Mouse (Mus musculus): ENCODE results near the gene Wasf2.
"Not testable (repeated sequence)": the region's sequence is repeated elsewhere in the genome, so short reads cannot be mapped to it uniquely, and the experiment has no call there.

Gene Wasf2

GRCm38 (mm10) chr4:133129931-133130889 is at the start of gene Wasf2:
Wasf2 (plus strand) TSS chr4:133130505.
- peak; percentile 89 for DNase-seq

- DNase-seq = no peak
These were observed 49.4 kb upstream of the Wasf2 start for GRCm38 (mm10) chr4:133080862-133081261.

DNA sequence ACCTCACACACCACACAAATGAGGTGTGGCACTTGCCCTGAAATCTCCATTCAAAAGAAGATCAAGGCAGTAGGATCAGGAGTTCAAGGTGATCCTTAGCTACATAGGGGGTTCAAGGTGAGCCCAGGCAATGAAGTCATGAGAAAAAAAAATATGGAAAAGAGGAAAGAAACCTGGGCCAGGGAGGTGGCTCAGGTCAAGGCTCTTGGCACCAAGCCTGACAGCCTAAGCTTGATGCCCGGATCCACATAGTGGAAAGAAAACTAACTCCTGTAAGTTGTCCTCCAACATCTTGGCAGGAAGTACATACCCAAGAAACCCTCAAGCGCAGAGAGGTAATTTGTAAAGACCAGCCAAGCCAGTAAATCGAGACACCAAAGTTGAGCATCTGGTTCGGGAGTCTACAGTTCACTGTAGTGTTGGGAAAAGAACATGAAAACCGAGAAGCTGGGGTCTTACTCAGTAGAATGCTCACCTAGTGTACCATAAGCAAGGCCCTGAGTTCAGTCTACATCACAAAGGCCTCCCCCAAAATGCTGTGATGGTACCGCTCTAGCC is 48.0 kb upstream of the Wasf2 start:
- no peak for DNase-seq

- peak; percentile 86 for DNase-seq
These were observed 46.1 kb upstream of the Wasf2 start for GRCm38 (mm10) chr4:133083991-133084861.

- DNase-seq = peak; percentile 80
These were observed 45.1 kb upstream of the Wasf2 start for GRCm38 (mm10) chr4:133085011-133085782.

DNA sequence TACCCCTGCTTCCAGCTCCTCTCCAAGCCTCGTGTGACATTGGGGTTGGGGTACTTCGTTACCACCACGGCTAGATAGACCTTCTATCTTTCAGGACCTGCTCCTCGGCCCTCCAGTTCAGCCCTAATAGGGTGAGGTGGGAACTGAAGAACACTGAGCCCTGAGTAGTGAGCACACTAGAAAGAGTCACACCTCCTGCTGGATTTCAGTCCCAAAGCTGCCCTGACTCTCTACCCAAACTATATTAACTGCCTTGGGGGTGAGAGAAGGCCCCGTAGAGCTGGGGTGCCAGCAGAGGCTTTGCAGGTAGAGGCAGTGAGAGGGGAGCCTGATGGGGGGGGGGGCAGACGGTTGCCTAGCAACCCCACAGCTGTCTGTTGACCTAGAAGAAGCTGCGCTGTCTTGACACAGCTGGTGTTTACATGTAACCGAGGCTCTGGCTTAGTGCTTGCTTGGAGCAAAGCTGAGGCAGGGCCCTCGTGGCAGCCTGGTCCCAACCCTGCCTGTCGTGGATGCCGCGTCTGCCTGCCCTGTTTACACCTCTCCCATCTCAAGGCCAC is 44.4 kb upstream of the Wasf2 start:
- no peak for DNase-seq

DNA sequence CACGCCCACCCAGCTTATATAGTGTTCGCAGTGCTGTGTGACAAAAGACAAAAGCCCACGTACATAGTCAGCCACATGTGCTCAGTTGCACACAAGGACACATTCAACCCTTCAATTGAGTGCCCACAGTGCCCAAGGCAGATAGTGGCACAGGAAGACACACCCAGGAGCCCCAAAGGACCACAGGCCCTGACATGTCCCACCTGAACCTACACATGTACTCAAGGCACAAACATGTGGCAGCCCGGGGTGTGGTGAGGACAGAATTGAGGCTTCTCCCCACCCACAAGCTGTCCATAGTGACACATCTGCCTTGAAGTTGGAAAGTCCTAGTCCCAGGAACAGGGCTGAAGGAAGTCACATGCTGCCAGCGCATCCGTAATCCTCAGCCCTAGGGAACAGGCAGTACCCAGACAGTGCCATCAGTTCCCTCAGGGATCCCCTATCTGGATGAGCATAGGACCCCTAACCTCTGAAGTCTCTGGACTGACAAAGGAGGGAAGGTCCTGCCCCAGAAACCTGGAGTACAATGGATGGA is 43.1 kb upstream of the Wasf2 start:
- DNase-seq = no peak

DNA sequence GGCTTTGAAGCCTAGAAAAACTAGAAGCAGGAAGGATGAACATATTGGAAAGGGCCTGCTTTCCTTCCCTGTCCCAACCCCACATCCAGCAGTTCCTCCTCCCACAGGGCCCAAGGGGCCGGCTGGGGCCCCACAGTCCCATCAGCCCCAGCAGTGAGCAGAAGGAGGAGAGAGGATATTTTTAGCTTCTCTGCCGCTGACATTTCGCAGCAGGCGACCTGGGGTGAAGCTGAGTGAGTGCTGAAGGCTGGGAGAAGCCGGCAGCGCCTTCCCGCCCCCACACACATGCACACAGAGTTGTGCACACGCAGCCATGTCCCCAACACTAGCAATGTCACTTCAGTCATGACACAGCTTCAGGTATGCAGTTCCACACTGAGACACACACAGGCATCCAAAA is 42.5 kb upstream of the Wasf2 start:
- DNase-seq = no peak

- DNase-seq = no peak
These were observed 41.0 kb upstream of the Wasf2 start for GRCm38 (mm10) chr4:133089319-133089718.

- DNase-seq = no peak
These were observed 40.5 kb upstream of the Wasf2 start for GRCm38 (mm10) chr4:133089802-133090201.

DNA sequence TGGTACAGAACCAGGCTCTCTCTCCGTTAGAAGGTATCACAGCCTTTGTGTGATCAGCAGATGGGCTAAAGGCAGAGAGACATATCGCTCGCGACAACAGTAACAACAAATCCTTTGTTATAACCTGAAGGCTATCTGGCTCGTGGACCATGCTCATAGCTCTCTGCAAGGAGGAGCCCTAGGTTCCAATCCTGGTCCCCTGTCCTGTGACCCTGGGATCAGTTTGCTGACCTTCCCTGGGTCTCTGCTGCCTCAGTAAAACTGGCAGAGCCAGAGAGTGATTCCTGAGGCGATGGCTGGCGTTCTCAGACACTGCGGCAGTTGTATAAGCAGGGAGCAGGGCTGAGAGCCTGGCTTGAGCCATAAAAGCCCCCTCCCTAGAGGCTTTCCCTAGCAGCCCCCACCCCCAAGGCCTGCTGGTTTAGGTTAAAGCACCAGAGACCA is 40.0 kb upstream of the Wasf2 start:
- no peak for DNase-seq

GRCm38 (mm10) chr4:133090720-133091458 is 39.4 kb upstream of the Wasf2 start:
- DNase-seq = peak; percentile 67

DNA sequence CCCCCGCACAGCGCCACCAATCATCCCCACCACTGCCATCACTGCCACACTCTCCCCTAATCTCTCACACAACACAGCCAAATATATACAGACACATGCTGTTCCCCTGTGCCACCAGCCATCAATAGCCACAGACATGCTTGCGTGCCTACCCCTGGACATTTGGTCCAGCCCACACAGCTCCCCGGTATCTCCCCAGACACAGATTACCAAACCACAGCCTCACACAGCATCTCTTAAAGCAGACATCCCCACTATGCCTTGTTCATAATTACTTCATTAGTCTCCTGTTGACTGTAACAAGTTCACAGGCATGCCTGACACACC is 38.9 kb upstream of the Wasf2 start:
- DNase-seq = no peak

DNA sequence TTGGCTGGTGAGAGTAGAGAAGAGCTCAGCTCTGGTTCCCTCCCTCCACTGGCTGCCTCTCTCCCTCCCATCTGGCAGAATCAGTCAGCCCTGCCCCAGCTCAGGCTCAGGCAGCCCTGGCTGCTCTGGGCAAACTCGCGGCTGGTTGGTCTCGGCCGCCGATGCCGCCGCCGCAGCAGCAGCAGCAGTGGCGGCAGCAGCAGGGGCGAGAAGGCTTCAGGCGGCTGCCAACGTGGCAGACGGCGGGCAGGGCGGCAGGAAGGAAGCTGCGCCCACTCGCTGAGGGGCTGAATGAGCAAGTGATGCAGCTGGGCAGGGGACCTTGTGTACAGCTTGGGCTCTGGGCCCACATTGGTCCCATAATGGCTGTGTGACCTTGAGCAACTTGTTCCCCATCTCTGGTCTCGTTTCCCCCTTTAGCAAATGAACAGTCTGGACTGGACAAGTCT is 37.8 kb upstream of the Wasf2 start:
- peak; percentile 67 for DNase-seq

- DNase-seq = no peak
These were observed 37.2 kb upstream of the Wasf2 start for GRCm38 (mm10) chr4:133093056-133093455.

DNA sequence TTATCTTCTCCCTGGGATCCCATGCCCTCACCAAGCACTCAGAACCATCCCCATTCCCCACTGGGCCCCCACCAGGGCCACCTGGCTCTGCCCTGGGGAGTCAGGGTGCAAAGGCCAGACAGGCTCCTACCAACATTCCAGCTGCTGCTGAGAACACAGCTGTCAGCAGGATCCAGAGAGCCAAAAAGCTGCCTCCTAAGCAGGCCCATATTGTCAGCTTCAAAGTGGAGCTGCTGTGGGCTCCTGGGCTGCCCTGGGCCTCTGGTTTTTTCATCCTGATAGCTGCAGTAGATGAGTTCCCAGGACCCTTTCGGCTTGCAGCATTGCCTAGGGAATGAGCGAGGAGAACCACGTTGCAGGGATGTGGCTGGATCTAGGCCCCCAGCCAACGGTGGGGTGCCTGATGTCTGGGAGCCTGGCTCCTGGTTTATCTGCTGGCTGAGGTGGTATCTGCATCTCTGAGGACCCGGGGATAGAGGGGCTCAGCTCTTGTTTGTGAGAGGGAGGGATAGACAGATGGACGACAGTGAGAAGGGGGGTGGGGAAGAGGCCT is 36.7 kb upstream of the Wasf2 start:
- DNase-seq = peak; percentile 55

DNA sequence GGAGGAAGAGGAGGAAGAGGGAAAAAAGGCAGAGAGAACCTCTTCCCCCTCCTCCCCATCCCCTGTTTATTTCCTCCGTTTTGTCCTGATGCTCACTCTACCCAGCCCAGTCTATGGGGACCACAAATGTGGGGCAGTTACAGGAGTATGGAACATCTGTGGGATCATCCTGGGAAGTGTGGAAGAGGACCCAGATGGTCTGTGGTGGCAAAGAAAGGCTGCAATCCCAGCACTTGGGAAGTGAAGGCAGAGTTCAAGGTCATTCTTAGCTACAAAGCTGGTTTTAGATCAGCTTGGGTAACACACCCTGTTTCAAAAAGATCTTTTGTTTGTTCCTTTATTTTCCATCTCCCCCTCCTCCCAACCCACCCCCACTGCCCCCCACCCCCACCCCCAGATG is 36.0 kb upstream of the Wasf2 start:
- DNase-seq = no peak

- DNase-seq = peak; percentile 89
These were observed 35.2 kb upstream of the Wasf2 start for GRCm38 (mm10) chr4:133094936-133095733.

DNA sequence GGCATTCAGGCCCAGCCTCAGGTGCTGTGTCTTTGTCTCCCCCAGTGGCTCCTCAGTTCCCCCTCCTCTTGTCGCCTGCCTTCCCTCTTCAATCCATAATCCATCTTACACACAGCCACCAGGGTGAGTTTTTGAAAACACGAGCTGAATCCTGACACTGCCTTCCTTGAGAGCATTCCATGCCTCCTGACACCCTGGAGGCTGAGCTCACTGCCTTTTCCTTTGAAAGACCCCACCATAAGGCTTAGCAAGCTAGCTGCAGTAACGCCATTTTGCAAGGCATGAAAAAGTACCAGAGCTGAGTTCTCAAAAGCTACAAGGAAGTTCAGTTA is 34.6 kb upstream of the Wasf2 start:
- peak; percentile 63 for DNase-seq

DNA sequence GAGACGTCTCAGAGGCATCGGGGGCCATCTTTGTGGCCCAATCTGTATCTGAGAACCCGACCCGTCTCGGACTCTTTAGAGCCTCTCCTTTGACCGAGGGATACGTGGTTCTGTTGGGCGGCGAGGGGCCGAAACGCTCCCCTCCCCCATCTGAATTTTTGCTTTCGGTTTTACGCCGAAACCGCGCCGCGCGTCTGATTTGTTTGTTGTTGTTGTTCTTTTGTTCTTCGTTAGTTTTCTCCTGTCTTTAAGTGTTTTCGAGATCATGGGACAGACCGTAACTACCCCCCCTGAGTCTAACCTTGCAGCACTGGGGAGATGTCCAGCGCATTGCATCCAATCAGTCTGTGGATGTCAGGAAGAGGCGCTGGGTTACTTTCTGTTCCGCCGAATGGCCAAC is 33.6 kb upstream of the Wasf2 start:
- not testable (repeated sequence) for DNase-seq
